Mouse (Mus musculus) embryonic fibroblast, embryonic 13.5 days (primary cell): ENCODE measurements around the gene Actr1a. TPM values are rescaled to one million over a fixed set of nuclear protein-coding genes. Genes with fewer than 3 reads are reported as not detected.

ENCODE experiments used
- H3K27ac ChIP-seq: 2 replicates; pipeline ENCODE4 v1.5.1; 2012; ENCODE audit warnings: low read length, control low read depth, inconsistent platforms; ENCODE audit not compliant: insufficient read depth
- H3K4me1 ChIP-seq: 2 replicates; pipeline ENCODE4 v1.6.1; 2011; ENCODE audit warnings: low read length; ENCODE audit not compliant: control insufficient read depth, insufficient read depth
- H3K4me3 ChIP-seq: 2 replicates; pipeline ENCODE4 v1.5.1; 2011; ENCODE audit warnings: mild to moderate bottlenecking, control low read depth, low read length; ENCODE audit not compliant: insufficient read depth
- CTCF ChIP-seq: IDR thresholded peaks from 2 replicates; pipeline ENCODE4 v1.5.1; 2011; ENCODE audit warnings: mild to moderate bottlenecking, control low read depth, low read length, moderate library complexity, borderline replicate concordance; ENCODE audit not compliant: insufficient read depth
- POLR2A ChIP-seq: IDR thresholded peaks from 2 replicates; pipeline ENCODE4 v1.6.1; 2011; ENCODE audit warnings: low read depth, mild to moderate bottlenecking, control low read depth, low read length, moderate library complexity
- polyA plus RNA-seq: library from polyadenylated mRNA; stranded (reverse); fragments of >200 nt; gene quantifications from 2 replicates; pipeline ENCODE4 v1.2.4, GENCODE M21; 2011; ENCODE audit warnings: low read depth; ENCODE audit not compliant: missing spikeins, insufficient read length

Actr1a gene
- polyA plus RNA-seq, 1 experiment: 117 TPM

- Histone ChIP-seq H3K4me3 (no peak overlapping the region), H3K27ac (no peak overlapping the region), H3K4me1 (0 out of 2 replicates have a peak, but pooled peaks cover 4% of the 10 kb centered on the region)
- TF ChIP-seq CTCF: no peak
- no peak for TF ChIP-seq POLR2A
Measured at GRCm38 (mm10) chr19:46404030-46404429, 8.5 kb upstream of the Actr1a start.

DNA sequence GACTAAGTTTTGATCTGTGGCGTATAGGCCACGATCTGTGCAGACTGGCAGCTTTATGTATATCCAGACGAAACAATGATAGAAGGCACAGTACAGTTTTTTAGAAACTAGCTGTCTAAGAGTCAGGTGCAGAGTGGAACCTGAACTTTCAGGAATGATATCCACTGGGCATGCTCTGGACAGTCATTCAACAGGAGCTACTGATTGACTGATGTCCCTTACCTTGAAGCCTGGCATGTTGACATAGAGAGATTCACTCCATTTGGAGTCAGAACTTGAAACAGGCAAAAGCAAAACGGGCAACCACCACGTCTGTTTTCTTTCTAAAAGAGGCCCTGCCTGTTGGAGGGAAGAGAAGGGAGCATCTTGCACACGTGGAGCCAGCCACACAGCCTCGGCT is 5.0 kb upstream of the Actr1a start:
- Histone ChIP-seq H3K4me1 (peaks cover 7% of the 10 kb centered on the region; the same call in 1 of the 2 replicates), H3K27ac (no peak overlapping the region), H3K4me3 (no peak overlapping the region)
- TF ChIP-seq POLR2A (no peak), CTCF (no peak)

DNA sequence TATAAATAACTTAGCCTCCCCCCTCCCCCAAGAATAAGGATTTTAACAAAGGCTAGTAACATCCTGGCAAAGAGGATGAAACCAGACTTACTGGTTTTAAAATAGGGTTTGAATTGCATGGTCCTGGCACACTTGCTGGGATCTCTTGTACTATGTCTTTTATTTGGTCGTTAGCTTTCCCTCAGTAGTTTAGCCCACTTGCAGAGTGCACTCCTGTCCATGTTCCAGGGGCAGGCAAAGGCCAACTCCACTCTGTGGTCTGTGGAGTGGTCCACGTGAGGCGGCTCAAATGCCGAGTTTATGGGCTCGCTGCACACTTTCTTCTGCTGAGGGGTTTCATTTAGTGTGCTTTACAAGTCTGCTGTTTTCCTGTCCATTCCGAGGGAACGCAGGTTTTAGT is 4.3 kb upstream of the Actr1a start:
- TF ChIP-seq POLR2A (no peak), CTCF (no peak)
- H3K4me1 ChIP-seq: peaks cover 7% of the 10 kb centered on the region; the same call in 1 of the 2 replicates
- no peak overlapping the region for H3K27ac ChIP-seq
- no peak overlapping the region for H3K4me3 ChIP-seq

DNA sequence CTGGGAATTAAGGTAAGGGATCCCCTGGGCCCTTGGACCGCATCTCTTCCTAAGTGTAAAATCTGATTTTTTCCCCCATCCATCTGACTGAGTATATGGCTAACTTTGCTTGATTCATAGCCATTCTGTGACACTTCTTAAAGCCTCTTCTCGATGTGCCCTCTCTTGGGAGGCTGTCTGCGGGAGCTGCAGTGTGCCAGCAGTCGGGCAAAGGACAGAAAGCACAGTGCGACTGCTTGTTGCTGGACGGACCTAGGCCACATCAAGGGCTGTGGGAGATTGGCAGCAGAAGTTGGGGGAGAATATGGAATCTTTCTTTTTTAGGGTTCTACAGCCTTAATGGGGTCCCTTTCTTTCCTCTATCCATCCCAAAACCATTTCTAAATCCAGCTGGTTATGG is 3.8 kb upstream of the Actr1a start:
- Histone ChIP-seq H3K4me3 (no peak overlapping the region), H3K4me1 (peaks cover 7% of the 10 kb centered on the region; the same call in 1 of the 2 replicates), H3K27ac (no peak overlapping the region)
- TF ChIP-seq CTCF (no peak), POLR2A (no peak)

GRCm38 (mm10) chr19:46398401-46398800 is 2.9 kb upstream of the Actr1a start:
- Histone ChIP-seq H3K4me1 (peaks cover 9% of the 10 kb centered on the region; the same call in 1 of the 2 replicates), H3K4me3 (peak overlapping the region; percentile 88), H3K27ac (no peak overlapping the region)
- TF ChIP-seq POLR2A: no peak
- no peak for TF ChIP-seq CTCF

DNA sequence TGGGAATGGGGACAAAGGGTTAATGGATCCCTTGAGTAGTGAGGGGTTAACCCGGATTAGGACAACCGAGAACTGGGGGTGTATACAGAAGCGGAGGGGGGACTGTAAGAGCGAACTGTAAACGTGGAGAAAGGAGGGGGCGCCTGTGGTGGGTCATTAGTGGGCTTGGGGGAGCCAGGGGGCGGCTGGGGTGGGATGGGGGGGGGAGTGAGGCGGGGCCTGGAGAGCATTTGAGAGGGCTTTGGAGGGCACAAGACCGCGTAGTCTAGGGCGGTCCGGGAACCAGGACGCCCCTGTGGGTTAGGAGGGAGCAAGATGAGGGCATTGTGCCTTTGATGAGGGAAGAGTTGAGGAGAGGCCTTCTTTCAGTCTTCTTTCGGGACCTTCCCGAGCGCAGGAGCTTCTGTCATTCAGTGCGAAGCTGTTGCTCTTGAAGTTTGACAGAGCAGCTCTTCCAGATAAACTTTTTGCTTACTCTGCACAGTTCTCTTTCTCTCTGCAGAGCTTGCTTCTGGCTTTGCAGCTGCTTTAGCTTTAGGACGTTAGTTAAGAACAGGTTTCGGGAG is 2.0 kb upstream of the Actr1a start:
- Histone ChIP-seq H3K4me3 (peak overlapping the region; percentile 88), H3K27ac (peak overlapping the region; percentile 7; the same call in 1 of the 2 replicates), H3K4me1 (peaks cover 10% of the 10 kb centered on the region; the same call in 1 of the 2 replicates)
- TF ChIP-seq CTCF: no peak
- TF ChIP-seq POLR2A: no peak

- TF ChIP-seq CTCF: peak; percentile 81
- peak; percentile 96 for TF ChIP-seq POLR2A
Measured at GRCm38 (mm10) chr19:46396686-46397435, 1.3 kb upstream of the Actr1a start, which contains the start of gene Sufu. Gene Sufu (plus strand): TSS chr19:46396896.

GRCm38 (mm10) chr19:46396109-46396508 is 561 bp upstream of the Actr1a start:
- peaks cover 10% of the 10 kb centered on the region; the same call in 1 of the 2 replicates for H3K4me1 ChIP-seq
- peak overlapping the region; percentile 45 for H3K4me3 ChIP-seq
- H3K27ac ChIP-seq: no peak overlapping the region; the same call in 1 of the 2 replicates
- no peak for TF ChIP-seq POLR2A
- no peak for TF ChIP-seq CTCF

More at GRCm38 (mm10) chr19:46396686-46397435, 1.3 kb upstream of the Actr1a start, which contains the start of gene Sufu:
- peaks cover 10% of the 10 kb centered on the region; the same call in 1 of the 2 replicates for H3K4me1 ChIP-seq
- peak within 1 kb of the TSS; percentile 7 for H3K27ac ChIP-seq
- peak within 1 kb of the TSS; percentile 88 for H3K4me3 ChIP-seq

GRCm38 (mm10) chr19:46394712-46395108 is 838 bp downstream of the Actr1a start:
- peaks cover 10% of the 10 kb centered on the region; the same call in 1 of the 2 replicates for H3K4me1 ChIP-seq
- peak overlapping the region; percentile 69 for H3K4me3 ChIP-seq
- TF ChIP-seq POLR2A: no peak; the same call in 1 of the 2 replicates
- TF ChIP-seq CTCF: no peak
- H3K27ac ChIP-seq: no peak overlapping the region

DNA sequence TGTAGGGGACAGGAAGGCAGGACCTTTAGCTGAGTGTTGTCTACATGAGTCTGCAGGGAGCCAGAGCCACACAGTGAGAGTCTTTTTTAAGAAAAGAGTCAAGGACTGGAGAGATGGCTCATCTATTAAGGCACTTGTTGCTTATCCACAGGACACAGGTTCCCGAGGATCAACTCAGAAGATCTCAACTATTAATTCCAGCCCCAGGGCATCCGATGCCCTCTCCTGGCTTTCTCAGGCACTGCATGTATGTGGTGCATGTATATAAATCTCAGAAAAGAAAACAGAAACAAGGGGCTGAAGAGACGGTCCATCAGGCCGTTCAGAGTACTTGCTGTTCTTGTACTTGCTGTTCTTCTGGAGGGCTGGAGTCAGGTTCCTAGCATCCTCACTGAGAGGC is 3.5 kb downstream of the Actr1a start:
- TF ChIP-seq CTCF (no peak), POLR2A (no peak)

More for the DNA sequence above, 3.5 kb downstream of the Actr1a start:
- Histone ChIP-seq H3K27ac (no peak overlapping the region), H3K4me3 (no peak overlapping the region), H3K4me1 (0 out of 2 replicates have a peak, but pooled peaks cover 3% of the 10 kb centered on the region)
